Mouse (Mus musculus) right cerebral cortex, postnatal 4 days (tissue): Measurements from ENCODE around the gene Arpp19.

Experiments
- DNase-seq: peaks from one replicate; pipeline ENCODE4 v3.0.0-alpha.2; 2022

The Arpp19 gene

GRCm38 (mm10) chr9:75037451-75038356 is at the start of gene Arpp19:
Arpp19 (plus strand) TSS chr9:75037614.
- DNase-seq, result peak; percentile 76

GRCm38 (mm10) chr9:74988893-74989460 is 48.4 kb upstream of the Arpp19 start:
- no peak for DNase-seq

GRCm38 (mm10) chr9:74989990-74990389 is 47.4 kb upstream of the Arpp19 start:
- DNase-seq, result no peak

GRCm38 (mm10) chr9:74994611-74995257 is 42.7 kb upstream of the Arpp19 start:
- DNase-seq, result no peak

- DNase-seq, result no peak
Observed at GRCm38 (mm10) chr9:74996349-74996748, 41.1 kb upstream of the Arpp19 start.

GRCm38 (mm10) chr9:74997976-74998375 is 39.4 kb upstream of the Arpp19 start:
- no peak for DNase-seq

GRCm38 (mm10) chr9:75001006-75001405 is 36.4 kb upstream of the Arpp19 start:
- no peak for DNase-seq

- peak; percentile 18 for DNase-seq
Observed at GRCm38 (mm10) chr9:75001611-75002204, 35.7 kb upstream of the Arpp19 start.

GRCm38 (mm10) chr9:75002262-75002661 is 35.2 kb upstream of the Arpp19 start:
- DNase-seq, result no peak

- DNase-seq, result no peak
Observed at GRCm38 (mm10) chr9:75004203-75004602, 33.2 kb upstream of the Arpp19 start.

GRCm38 (mm10) chr9:75016591-75016990 is 20.8 kb upstream of the Arpp19 start:
- DNase-seq, result no peak

- DNase-seq, result no peak
Observed at GRCm38 (mm10) chr9:75019181-75019580, 18.2 kb upstream of the Arpp19 start.

GRCm38 (mm10) chr9:75019592-75019991 is 17.8 kb upstream of the Arpp19 start:
- no peak for DNase-seq

- no peak for DNase-seq
Observed at GRCm38 (mm10) chr9:75020561-75020960, 16.9 kb upstream of the Arpp19 start.

GRCm38 (mm10) chr9:75022546-75022945 is 14.9 kb upstream of the Arpp19 start:
- no peak for DNase-seq

- no peak for DNase-seq
Observed at GRCm38 (mm10) chr9:75023150-75023894, 14.1 kb upstream of the Arpp19 start.

- DNase-seq, result no peak
Observed at GRCm38 (mm10) chr9:75024089-75024488, 13.3 kb upstream of the Arpp19 start.

GRCm38 (mm10) chr9:75025689-75026088 is 11.7 kb upstream of the Arpp19 start:
- no peak for DNase-seq

- DNase-seq, result no peak
Observed at GRCm38 (mm10) chr9:75032408-75032807, 5.0 kb upstream of the Arpp19 start.

- no peak for DNase-seq
Observed at GRCm38 (mm10) chr9:75033141-75033540, 4.3 kb upstream of the Arpp19 start.

- no peak for DNase-seq
Observed at GRCm38 (mm10) chr9:75034691-75035090, 2.7 kb upstream of the Arpp19 start.

- no peak for DNase-seq
Observed at GRCm38 (mm10) chr9:75035944-75036343, 1.5 kb upstream of the Arpp19 start.

- DNase-seq, result no peak
Observed at GRCm38 (mm10) chr9:75038357-75038688, 909 bp downstream of the Arpp19 start.
